Mouse (Mus musculus) MEL (cell line): ENCODE measurements around the gene Aplp2.

ENCODE experiments used
- CHD1 ChIP-seq: IDR thresholded peaks from 2 replicates; pipeline ENCODE4 v1.6.1; 2012; ENCODE audit warnings: low read depth, mild to moderate bottlenecking, inconsistent platforms, low read length, improper control_type of control experiment
- CTCF ChIP-seq, 3 experiments: IDR thresholded peaks in 2 of 3; conservative IDR thresholded peaks in 1 of 3; 2 replicates each; pipeline ENCODE4 v1.5.1; 2011 to 2012; ENCODE audit warnings: low read length in 3 of 3, low read depth in 2 of 3, mild to moderate bottlenecking in 2 of 3, improper control_type of control experiment in 1 of 3, inconsistent platforms in 1 of 3, mixed read lengths in 1 of 3, moderate library complexity in 1 of 3; ENCODE audit not compliant: control insufficient read depth in 1 of 3, insufficient read depth in 1 of 3, poor library complexity in 1 of 3, severe bottlenecking in 1 of 3
- EP300 ChIP-seq, 2 experiments: IDR thresholded peaks; 2 replicates each; pipeline ENCODE4 v1.6.1; 2011; ENCODE audit warnings: improper control_type of control experiment in 2 of 2, low read length in 2 of 2, low read depth in 1 of 2, mild to moderate bottlenecking in 1 of 2
- GABPA ChIP-seq: IDR thresholded peaks from 2 replicates; pipeline ENCODE4 v1.6.1; 2012; ENCODE audit warnings: low read depth, mild to moderate bottlenecking, inconsistent platforms, low read length, improper control_type of control experiment, moderate library complexity
- GATA1 ChIP-seq: IDR thresholded peaks from 2 replicates; pipeline ENCODE4 v1.6.1; 2011; ENCODE audit warnings: low read depth, low read length, improper control_type of control experiment
- MAZ ChIP-seq: IDR thresholded peaks from 2 replicates; pipeline ENCODE4 v1.6.1; 2012; ENCODE audit warnings: low read depth, mild to moderate bottlenecking, inconsistent platforms, low read length, improper control_type of control experiment
- POLR2A ChIP-seq, 2 experiments: IDR thresholded peaks; 2 replicates each; pipeline ENCODE4 v1.6.1; 2011 to 2012; ENCODE audit warnings: low read length in 2 of 2, mild to moderate bottlenecking in 2 of 2, control low read depth in 1 of 2, improper control_type of control experiment in 1 of 2, low read depth in 1 of 2, moderate library complexity in 1 of 2; ENCODE audit not compliant: control insufficient read depth in 1 of 2, insufficient read depth in 1 of 2, poor library complexity in 1 of 2
- TAL1 ChIP-seq: IDR thresholded peaks from 2 replicates; pipeline ENCODE4 v1.6.1; 2012; ENCODE audit warnings: mild to moderate bottlenecking, inconsistent platforms, low read length, moderate library complexity, mixed read lengths
- TCF12 ChIP-seq: IDR thresholded peaks from 2 replicates; pipeline ENCODE4 v1.6.1; 2014; ENCODE audit warnings: low read depth, mild to moderate bottlenecking, inconsistent platforms, low read length, improper control_type of control experiment, moderate library complexity
- USF1 ChIP-seq: IDR thresholded peaks from 2 replicates; pipeline ENCODE4 v1.6.1; 2014; ENCODE audit warnings: low read depth, mild to moderate bottlenecking, inconsistent platforms, low read length, improper control_type of control experiment, moderate library complexity

DNA sequence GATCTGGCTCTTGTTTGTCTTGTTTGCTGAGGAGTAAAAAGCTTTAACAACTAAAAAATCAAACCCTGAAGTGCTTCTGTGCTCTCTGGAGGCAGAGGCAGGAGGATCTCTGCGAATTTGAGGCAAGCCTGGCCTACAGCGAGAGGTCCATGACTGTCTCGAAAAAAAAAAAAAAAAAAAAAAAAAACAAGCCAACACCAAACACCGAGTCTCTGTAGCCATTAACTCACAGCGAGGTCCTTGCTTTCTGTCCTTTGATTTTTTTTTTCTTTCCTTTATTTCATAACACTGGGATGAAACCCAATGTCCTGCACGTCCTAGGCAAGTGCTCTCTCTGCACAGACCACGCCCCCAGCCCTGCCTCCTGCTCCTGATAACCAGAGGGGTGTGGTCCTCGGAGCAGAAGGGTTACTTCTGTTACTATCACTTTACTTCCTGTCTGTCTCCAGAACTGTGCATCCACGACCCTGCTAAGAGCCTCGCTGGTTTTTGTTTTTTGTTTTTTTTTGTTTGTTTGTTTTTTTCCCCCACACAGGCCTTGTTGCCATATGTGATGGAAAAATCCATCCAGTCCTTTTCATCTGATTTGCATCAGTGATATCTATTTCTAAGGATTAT is 40.7 kb upstream of the Aplp2 start:
- TF ChIP-seq CTCF (IDR thresholded peaks at IDR 0.05 in 2 of 3, conservative IDR thresholded peaks at IDR 0.05 in 1 of 3; ENCODE audit: control insufficient read depth in 1 of 3, insufficient read depth in 1 of 3, low read depth in 2 of 3, low read length in 3 of 3, poor library complexity in 1 of 3, severe bottlenecking in 1 of 3) (no peak), MAZ (no peak), GABPA (no peak), USF1 (0 out of 2 replicates have a peak, but pooled peaks have one; percentile 12), TCF12 (peak; percentile 77), TAL1 (peak; percentile 34), CHD1 (peak; percentile 88; the same call in 1 of the 2 replicates), GATA1 (peak; percentile 75), POLR2A (IDR thresholded peaks at IDR 0.05; ENCODE audit: control insufficient read depth in 1 of 2, insufficient read depth in 1 of 2, low read depth in 1 of 2, low read length in 2 of 2, poor library complexity in 1 of 2) (peak in 1 of 2 experiments; percentile 90; a peak in 2 of 4 replicates), EP300 (IDR thresholded peaks at IDR 0.05; ENCODE audit: low read depth in 1 of 2, low read length in 2 of 2) (peak; percentile 64 to 71)
